Mouse (Mus musculus) lung, embryonic 16.5 days (tissue): ENCODE results near the gene Gbp2. TPM values are rescaled to one million over a fixed set of nuclear protein-coding genes. Genes with fewer than 3 reads are reported as not detected.
A peak's percentile ranks its signal among the peaks of the same experiment; 100 is the strongest.
"Not testable (repeated sequence)": the region's sequence is repeated elsewhere in the genome, so short reads cannot be mapped to it uniquely, and the experiment has no call there.

Experiments used
- ATAC-seq: fragments of 200-750 bp; cut with Nextera tagmentation; 2 replicates; pipeline ENCODE4 v1.8.0; 2017; ENCODE audit warnings: low read depth, mild to moderate bottlenecking, moderate library complexity
- H3K27ac ChIP-seq: fragments of 300-500 bp; sonication (generic); 2 replicates; pipeline ENCODE4 v1.5.1; 2014; ENCODE audit warnings: mild to moderate bottlenecking, control low read depth, low read length
- H3K27me3 ChIP-seq: fragments of 300-500 bp; sonication (generic); 2 replicates; pipeline ENCODE4 v1.6.1; 2014; ENCODE audit warnings: low read depth, low read length, mixed read lengths; ENCODE audit not compliant: control insufficient read depth, insufficient read depth
- H3K36me3 ChIP-seq: fragments of 300-500 bp; sonication (generic); 2 replicates; pipeline ENCODE4 v1.6.1; 2014; ENCODE audit warnings: low read length; ENCODE audit not compliant: control insufficient read depth, insufficient read depth
- H3K4me1 ChIP-seq: fragments of 300-500 bp; sonication (generic); replicated peaks from 2 replicates; pipeline ENCODE4 v1.6.1; 2014; ENCODE audit warnings: low read length, mixed read lengths; ENCODE audit not compliant: control insufficient read depth, insufficient read depth
- H3K4me2 ChIP-seq: fragments of 300-500 bp; sonication (generic); 2 replicates; pipeline ENCODE4 v1.6.1; 2014; ENCODE audit warnings: low read depth, low read length, control low read depth
- H3K4me3 ChIP-seq: fragments of 300-500 bp; sonication (generic); 2 replicates; pipeline ENCODE4 v1.5.1; 2014; ENCODE audit warnings: mild to moderate bottlenecking, low read length, control low read depth
- H3K9ac ChIP-seq: fragments of 300-500 bp; sonication (generic); 2 replicates; pipeline ENCODE4 v1.6.1; 2014; ENCODE audit warnings: low read length, control low read depth
- H3K9me3 ChIP-seq: fragments of 300-500 bp; sonication (generic); 2 replicates; pipeline ENCODE4 v1.6.1; 2016; ENCODE audit warnings: low read length; ENCODE audit not compliant: control insufficient read depth
- whole genome bisulfite sequencing: fragments of 180-500 bp; shearing (Covaris S2); extraction: QIAGEN DNeasy Blood & Tissue Kit; methylation state at CpG from one replicate; pipeline ENCODE4 v1.1.7; 2014; 5-methylcytosine and 5-hydroxymethylcytosine counted together
- polyA plus RNA-seq: library from polyadenylated mRNA; unstranded; fragments of >200 nt; fragmentation: Nextera tagmentation; extraction: Ambion mirVana; gene quantifications from 2 replicates; pipeline ENCODE4 v1.2.1, GENCODE M21; 2015

Gene Gbp2
- polyA plus RNA-seq, 1 experiment from 2014 or later: 3.0 TPM

DNA sequence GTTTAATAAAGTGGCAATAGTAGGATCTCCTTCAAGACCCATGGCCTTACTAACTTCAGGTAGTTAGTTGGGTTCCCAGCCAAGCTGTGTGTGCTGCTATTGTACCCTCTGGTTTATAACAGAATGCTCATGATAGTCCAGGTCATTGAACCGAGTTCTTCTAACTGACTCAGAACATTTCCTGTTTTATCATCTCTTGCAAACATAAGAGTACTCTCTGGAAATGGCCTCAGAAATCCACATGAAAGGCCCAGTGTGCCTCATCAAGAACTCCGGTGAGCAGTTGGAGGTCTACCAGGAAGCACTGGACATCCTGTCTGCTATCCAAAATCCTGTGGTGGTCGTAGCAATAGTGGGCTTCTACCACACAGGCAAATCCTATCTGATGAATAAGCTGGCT lies 22.5 kb upstream of the Gbp2 start:
- H3K4me1 ChIP-seq: no peaks in the 10 kb centered on the region
- ATAC-seq: no peak
- no peak overlapping the region for H3K4me2 ChIP-seq
- WGBS: 64% methylated on average over 3 of the region's 3 CpGs
- no peak overlapping the region for H3K9ac ChIP-seq
- no peak overlapping the region for H3K4me3 ChIP-seq
- no peaks in the 10 kb centered on the region for H3K36me3 ChIP-seq
- no peaks in the 10 kb centered on the region for H3K9me3 ChIP-seq
- H3K27ac ChIP-seq: no peak overlapping the region
- H3K27me3 ChIP-seq: no peaks in the 10 kb centered on the region

DNA sequence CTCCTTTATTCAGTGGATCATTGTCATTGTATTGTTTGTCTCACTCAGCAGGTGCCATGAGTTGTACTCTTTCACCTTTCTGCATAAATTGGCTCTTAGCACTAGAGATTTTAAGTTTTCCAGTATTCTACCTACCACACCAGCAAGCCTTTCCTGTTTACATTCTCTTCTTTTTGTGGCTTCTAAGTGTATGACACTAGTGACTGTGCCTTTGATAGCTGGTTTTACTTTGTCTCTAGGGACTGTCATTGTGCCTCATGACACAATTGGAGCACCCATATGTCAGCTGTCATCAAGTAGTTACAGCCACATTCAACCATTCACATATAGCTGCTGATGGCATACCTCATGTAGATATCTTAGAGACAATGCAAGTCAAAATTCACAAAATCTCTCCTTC lies 18.7 kb upstream of the Gbp2 start:
- H3K27ac ChIP-seq: no peak overlapping the region
- H3K27me3 ChIP-seq: no peaks in the 10 kb centered on the region
- no peak overlapping the region for H3K4me3 ChIP-seq
- H3K4me1 ChIP-seq: no peaks in the 10 kb centered on the region
- no peak overlapping the region for H3K9ac ChIP-seq
- no peak overlapping the region for H3K4me2 ChIP-seq
- H3K9me3 ChIP-seq: no peaks in the 10 kb centered on the region
- ATAC-seq: no peak
- H3K36me3 ChIP-seq: no peaks in the 10 kb centered on the region

DNA sequence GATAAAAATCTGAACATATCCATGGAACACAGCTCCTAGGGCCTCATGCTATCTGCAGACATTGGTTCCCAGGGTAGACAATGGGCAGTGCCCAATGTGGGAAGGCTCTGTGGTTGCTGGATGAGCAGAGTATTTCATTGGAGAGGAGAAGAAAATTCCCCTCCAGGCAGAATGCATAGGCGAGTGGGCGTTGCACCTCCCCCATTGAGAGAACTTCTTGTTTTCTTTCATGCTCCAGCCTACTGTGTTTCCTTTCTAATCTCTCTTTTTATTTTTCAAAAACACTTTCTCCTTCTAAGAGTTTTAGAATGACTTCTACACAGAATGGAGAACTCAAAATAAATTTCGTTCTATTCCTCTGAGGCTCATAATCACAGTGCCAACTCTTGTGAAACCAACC lies 1.7 kb upstream of the Gbp2 start:
- WGBS: 76% methylated on average over 3 of the region's 3 CpGs
- Histone ChIP-seq H3K9ac (no peak overlapping the region), H3K27me3 (no peaks in the 10 kb centered on the region)

DNA sequence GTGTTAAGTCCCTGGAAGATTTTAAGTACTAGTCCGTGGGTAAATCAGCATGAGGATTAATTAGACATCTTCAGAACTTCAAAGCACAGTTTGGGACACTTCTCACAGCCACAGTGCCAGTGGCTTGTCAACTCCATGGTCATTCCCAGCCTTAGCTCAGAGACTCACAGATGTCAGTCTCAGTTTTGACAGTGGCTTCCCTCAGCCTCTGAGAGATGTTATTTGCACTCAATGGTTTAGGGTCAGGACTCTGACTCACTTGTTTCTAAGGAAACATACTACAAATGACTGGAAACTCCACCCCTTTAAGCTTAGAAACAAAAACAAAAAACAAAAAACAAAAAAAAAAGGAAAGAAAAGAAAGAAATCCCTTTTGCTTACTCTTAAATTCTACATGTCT lies 796 bp upstream of the Gbp2 start:
- Histone ChIP-seq H3K4me2 (no peak overlapping the region), H3K36me3 (no peaks in the 10 kb centered on the region), H3K27me3 (no peaks in the 10 kb centered on the region), H3K27ac (no peak overlapping the region), H3K9me3 (no peaks in the 10 kb centered on the region), H3K4me1 (peaks cover 4% of the 10 kb centered on the region; the same call in 1 of the 2 replicates), H3K9ac (no peak overlapping the region), H3K4me3 (no peak overlapping the region)
- 37% methylated on average over 1 of the region's 1 CpGs for WGBS
- ATAC-seq: no peak

More for the DNA sequence above, 1.7 kb upstream of the Gbp2 start:
- H3K4me2 ChIP-seq: no peak overlapping the region
- H3K27ac ChIP-seq: no peak overlapping the region
- H3K4me3 ChIP-seq: no peak overlapping the region
- no peaks in the 10 kb centered on the region for H3K9me3 ChIP-seq
- H3K4me1 ChIP-seq: peaks cover 4% of the 10 kb centered on the region; the same call in 1 of the 2 replicates
- no peak for ATAC-seq
- H3K36me3 ChIP-seq: no peaks in the 10 kb centered on the region

DNA sequence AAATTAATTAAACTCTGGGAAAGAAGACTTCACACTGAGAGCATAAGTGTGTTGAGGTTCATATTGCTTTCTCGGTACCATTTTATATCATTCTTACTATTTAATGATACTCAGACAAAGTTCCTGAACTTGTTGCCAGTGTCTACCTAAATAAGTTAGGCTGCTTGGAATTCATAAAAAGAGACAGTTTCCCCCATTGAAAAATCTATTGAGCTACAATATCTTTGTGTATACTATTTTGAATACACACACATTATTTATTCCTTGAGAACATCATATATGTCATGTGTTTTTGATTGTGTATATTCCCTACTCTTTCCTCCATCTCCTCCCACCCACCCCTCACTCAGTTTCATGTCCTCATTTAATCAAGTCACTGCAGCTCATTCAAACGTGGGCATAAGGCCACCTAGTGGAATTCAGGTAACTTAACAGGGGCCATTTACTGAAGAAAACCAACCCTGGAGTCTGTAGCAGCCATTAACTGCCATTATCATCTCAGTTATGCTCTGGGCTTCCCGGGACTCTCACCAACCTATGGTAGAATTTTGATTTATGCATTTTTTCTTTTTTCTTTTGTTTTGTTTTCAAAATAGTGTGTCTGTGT lies 657 bp downstream of the Gbp2 start:
- no peaks in the 10 kb centered on the region for H3K27me3 ChIP-seq
- WGBS: 50% methylated on average over 3 of the region's 3 CpGs
- no peaks in the 10 kb centered on the region for H3K36me3 ChIP-seq
- H3K4me1 ChIP-seq: peaks cover 4% of the 10 kb centered on the region; the same call in 1 of the 2 replicates
- no peaks in the 10 kb centered on the region for H3K9me3 ChIP-seq
- peak overlapping the region; percentile 59 for H3K9ac ChIP-seq
- H3K4me3 ChIP-seq: peak overlapping the region; percentile 50
- no peak overlapping the region; the same call in 1 of the 2 replicates for H3K27ac ChIP-seq
- no peak for ATAC-seq
- H3K4me2 ChIP-seq: peak overlapping the region; percentile 65

DNA sequence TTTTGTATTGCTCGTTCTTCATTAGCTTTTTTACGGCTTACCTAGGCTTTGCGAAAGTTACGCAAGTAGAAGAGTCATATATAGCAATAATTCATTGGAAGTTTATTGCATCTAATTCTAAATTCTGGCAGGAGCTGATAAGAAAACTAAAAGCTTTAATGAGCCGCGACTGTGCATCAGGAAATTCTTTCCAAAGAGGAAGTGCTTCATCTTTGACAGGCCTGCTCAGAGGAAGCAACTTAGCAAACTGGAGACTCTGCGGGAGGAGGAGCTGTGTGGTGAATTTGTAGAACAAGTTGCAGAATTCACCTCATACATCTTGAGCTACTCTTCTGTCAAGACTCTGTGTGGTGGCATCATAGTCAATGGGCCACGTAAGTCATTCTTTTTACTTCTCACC lies 10.0 kb downstream of the Gbp2 start:
- WGBS: 42% methylated on average over 8 of the region's 8 CpGs
- H3K4me3 ChIP-seq: no peak overlapping the region
- H3K4me1 ChIP-seq: no peaks in the 10 kb centered on the region
- H3K9ac ChIP-seq: no peak overlapping the region
- no peaks in the 10 kb centered on the region for H3K27me3 ChIP-seq
- no peak overlapping the region for H3K4me2 ChIP-seq
- H3K36me3 ChIP-seq: no peaks in the 10 kb centered on the region
- no peak overlapping the region for H3K27ac ChIP-seq
- ATAC-seq: no peak
- H3K9me3 ChIP-seq: no peaks in the 10 kb centered on the region

DNA sequence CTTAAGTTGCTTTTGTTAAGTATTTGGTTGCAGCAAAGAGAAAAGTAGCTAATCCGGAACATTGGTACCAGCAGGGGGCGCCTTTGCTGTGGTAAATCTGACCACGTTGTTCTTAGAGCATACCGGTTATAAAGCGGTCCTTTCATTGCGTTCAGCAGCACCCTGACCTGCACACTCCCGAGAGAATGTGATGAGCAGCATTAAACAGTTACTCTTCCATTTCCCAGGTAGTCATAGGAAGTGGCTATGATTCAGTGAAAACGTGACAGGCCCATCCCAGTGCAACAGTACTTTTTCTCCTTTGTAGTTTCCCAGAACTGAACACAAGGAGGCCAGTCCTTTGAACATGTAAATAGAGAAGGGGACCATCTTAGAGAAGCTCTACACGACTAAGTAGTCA lies 19.8 kb downstream of the Gbp2 start:
- H3K9me3 ChIP-seq: no peaks in the 10 kb centered on the region
- ATAC-seq: no peak
- no peaks in the 10 kb centered on the region for H3K36me3 ChIP-seq
- no peaks in the 10 kb centered on the region for H3K4me1 ChIP-seq
- no peak overlapping the region for H3K4me3 ChIP-seq
- no peaks in the 10 kb centered on the region for H3K27me3 ChIP-seq
- H3K9ac ChIP-seq: no peak overlapping the region
- 5% methylated on average over 9 of the region's 9 CpGs for WGBS
- H3K27ac ChIP-seq: no peak overlapping the region
- H3K4me2 ChIP-seq: no peak overlapping the region

DNA sequence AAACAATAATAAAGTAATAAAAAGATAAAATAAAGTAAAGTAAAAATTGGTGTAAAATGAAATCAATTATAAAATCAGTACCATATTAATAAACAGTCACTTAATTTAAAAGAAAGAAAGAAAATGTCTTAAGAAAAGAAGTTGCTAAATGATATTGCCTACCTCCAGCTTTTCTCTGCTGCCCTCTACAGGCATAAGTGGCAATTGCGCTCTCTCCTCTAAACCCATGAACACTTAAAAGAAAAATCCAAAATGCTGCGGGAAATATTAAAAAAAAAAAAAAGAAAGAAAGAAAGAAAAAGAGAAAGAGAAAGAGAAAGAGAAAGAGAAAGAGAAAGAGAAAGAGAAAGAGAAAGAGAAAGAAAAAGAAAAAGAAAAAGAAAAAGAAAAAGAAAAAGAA lies 25.5 kb downstream of the Gbp2 start:
- not testable (repeated sequence) for H3K36me3 ChIP-seq, H3K4me2 ChIP-seq, H3K4me3 ChIP-seq, H3K27ac ChIP-seq, ATAC-seq, H3K4me1 ChIP-seq, H3K9me3 ChIP-seq, H3K27me3 ChIP-seq, H3K9ac ChIP-seq
- WGBS: 7% methylated on average over 2 of the region's 2 CpGs

DNA sequence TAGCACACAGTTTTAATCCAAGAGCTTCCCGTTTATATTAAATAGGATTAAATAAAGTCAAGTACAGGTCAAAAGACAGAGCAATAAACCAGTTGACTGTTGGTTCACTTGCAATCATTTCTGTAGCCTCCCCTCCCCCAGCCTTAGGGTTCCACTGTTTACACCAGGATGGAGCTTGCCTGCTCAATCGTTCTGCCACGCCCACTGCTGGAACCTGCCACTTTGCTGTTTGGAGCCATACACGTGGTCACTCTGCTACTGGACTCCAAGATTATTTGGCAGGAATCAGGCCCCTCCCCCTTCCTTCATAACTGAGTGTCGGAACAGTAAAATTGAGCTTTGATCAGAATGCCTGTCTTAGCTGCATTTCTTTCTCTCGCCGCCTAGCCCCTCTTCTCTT lies 27.4 kb downstream of the Gbp2 start:
- not testable (repeated sequence) for H3K4me3 ChIP-seq, H3K4me1 ChIP-seq, ATAC-seq, H3K9me3 ChIP-seq, H3K4me2 ChIP-seq, H3K27ac ChIP-seq, H3K36me3 ChIP-seq, H3K9ac ChIP-seq, H3K27me3 ChIP-seq
- WGBS: 34% methylated on average over 7 of the region's 7 CpGs

DNA sequence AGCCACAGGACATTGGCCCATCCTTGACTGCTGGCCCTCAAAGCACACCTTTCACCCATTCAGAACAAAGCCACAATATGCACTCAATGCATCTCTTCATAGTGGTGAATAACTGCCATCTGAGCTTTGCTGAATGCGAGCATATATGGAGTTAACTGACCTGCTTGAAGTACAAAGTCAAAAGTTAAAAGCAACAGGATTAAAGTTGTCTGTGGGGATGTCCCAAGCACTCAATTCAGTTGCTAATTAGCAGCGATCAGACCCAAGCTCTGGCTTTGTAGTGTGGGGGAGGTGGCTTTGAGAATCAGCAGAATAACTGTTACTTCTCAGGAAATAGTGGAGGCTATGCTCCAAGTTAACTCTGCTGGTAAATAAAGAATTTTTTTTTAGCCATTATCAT lies 29.8 kb downstream of the Gbp2 start:
- no peak for ATAC-seq
- Histone ChIP-seq H3K36me3 (no peaks in the 10 kb centered on the region), H3K4me2 (no peak overlapping the region)

More for the DNA sequence above, 29.8 kb downstream of the Gbp2 start:
- H3K27ac ChIP-seq: no peak overlapping the region
- H3K27me3 ChIP-seq: no peaks in the 10 kb centered on the region
- no peaks in the 10 kb centered on the region for H3K9me3 ChIP-seq
- no peaks in the 10 kb centered on the region for H3K4me1 ChIP-seq
- H3K9ac ChIP-seq: no peak overlapping the region
- H3K4me3 ChIP-seq: no peak overlapping the region
- WGBS: 35% methylated on average over 2 of the region's 2 CpGs
